Mouse (Mus musculus) heart, adult 2 months (tissue): Measurements from ENCODE around the gene Ddx24.

ENCODE experiments used
- EP300 ChIP-seq: fragments of 200-500 bp; IDR thresholded peaks from 2 replicates; pipeline ENCODE4 v1.6.1; 2011; ENCODE audit warnings: low read depth, low read length, control low read depth; ENCODE audit not compliant: insufficient read depth
- POLR2A ChIP-seq: fragments of 200-500 bp; IDR thresholded peaks from 2 replicates; pipeline ENCODE4 v1.6.1; 2011; ENCODE audit warnings: mild to moderate bottlenecking, low read depth, low read length, control low read depth; ENCODE audit not compliant: insufficient read depth

- TF ChIP-seq POLR2A (no peak), EP300 (no peak)
These were observed 1.1 kb upstream of the Ddx24 start for GRCm38 (mm10) chr12:103426710-103427109.
